Mouse (Mus musculus) MEL (cell line): ENCODE results near the gene Arhgef17.

Experiments
- CTCF ChIP-seq, 3 experiments: IDR thresholded peaks in 2 of 3; conservative IDR thresholded peaks in 1 of 3; 2 replicates each; pipeline ENCODE4 v1.5.1; 2011 to 2012; ENCODE audit warnings: low read length in 3 of 3, low read depth in 2 of 3, mild to moderate bottlenecking in 2 of 3, improper control_type of control experiment in 1 of 3, inconsistent platforms in 1 of 3, mixed read lengths in 1 of 3, moderate library complexity in 1 of 3; ENCODE audit not compliant: control insufficient read depth in 1 of 3, insufficient read depth in 1 of 3, poor library complexity in 1 of 3, severe bottlenecking in 1 of 3
- EP300 ChIP-seq, 2 experiments: IDR thresholded peaks; 2 replicates each; pipeline ENCODE4 v1.6.1; 2011; ENCODE audit warnings: improper control_type of control experiment in 2 of 2, low read length in 2 of 2, low read depth in 1 of 2, mild to moderate bottlenecking in 1 of 2
- GATA1 ChIP-seq: IDR thresholded peaks from 2 replicates; pipeline ENCODE4 v1.6.1; 2011; ENCODE audit warnings: low read depth, low read length, improper control_type of control experiment
- POLR2A ChIP-seq, 2 experiments: IDR thresholded peaks; 2 replicates each; pipeline ENCODE4 v1.6.1; 2011 to 2012; ENCODE audit warnings: low read length in 2 of 2, mild to moderate bottlenecking in 2 of 2, control low read depth in 1 of 2, improper control_type of control experiment in 1 of 2, low read depth in 1 of 2, moderate library complexity in 1 of 2; ENCODE audit not compliant: control insufficient read depth in 1 of 2, insufficient read depth in 1 of 2, poor library complexity in 1 of 2
- SIN3A ChIP-seq: IDR thresholded peaks from 2 replicates; pipeline ENCODE4 v1.6.1; 2012; ENCODE audit warnings: low read length, improper control_type of control experiment, inconsistent platforms
- ZC3H11A ChIP-seq: IDR thresholded peaks from 2 replicates; pipeline ENCODE4 v1.6.1; 2012; ENCODE audit warnings: low read depth, mild to moderate bottlenecking, inconsistent platforms, low read length, improper control_type of control experiment
- ZKSCAN1 ChIP-seq: IDR thresholded peaks from 2 replicates; pipeline ENCODE4 v1.6.1; 2012; ENCODE audit warnings: low read depth, mild to moderate bottlenecking, inconsistent platforms, low read length, improper control_type of control experiment, moderate library complexity
- ZMIZ1 ChIP-seq: IDR thresholded peaks from 2 replicates; pipeline ENCODE4 v1.6.1; 2012; ENCODE audit warnings: low read depth, mild to moderate bottlenecking, inconsistent platforms, low read length, improper control_type of control experiment, moderate library complexity

- no peak for TF ChIP-seq ZC3H11A
- no peak for TF ChIP-seq EP300 (IDR thresholded peaks at IDR 0.05; ENCODE audit: low read depth in 1 of 2, low read length in 2 of 2)
- TF ChIP-seq GATA1, result no peak
- TF ChIP-seq SIN3A, result no peak
- no peak for TF ChIP-seq CTCF (IDR thresholded peaks at IDR 0.05 in 2 of 3, conservative IDR thresholded peaks at IDR 0.05 in 1 of 3; ENCODE audit: control insufficient read depth in 1 of 3, insufficient read depth in 1 of 3, low read depth in 2 of 3, low read length in 3 of 3, poor library complexity in 1 of 3, severe bottlenecking in 1 of 3)
- TF ChIP-seq ZMIZ1, result no peak
- TF ChIP-seq ZKSCAN1, result no peak
- TF ChIP-seq POLR2A (IDR thresholded peaks at IDR 0.05; ENCODE audit: control insufficient read depth in 1 of 2, insufficient read depth in 1 of 2, low read depth in 1 of 2, low read length in 2 of 2, poor library complexity in 1 of 2), result no peak
These were observed 77.0 kb downstream of the Arhgef17 start for GRCm38 (mm10) chr7:100854861-100855260.
